Mouse (Mus musculus): ENCODE data around the gene Rtn4rl1.

- TF ChIP-seq CTCF (IDR thresholded peaks at IDR 0.05) (no peak), POLR2A (IDR thresholded peaks at IDR 0.05; ENCODE audit: insufficient read depth, low read depth, low read length) (no peak)
Observed at GRCm38 (mm10) chr11:75263964-75264312, 70.4 kb downstream of the Rtn4rl1 start.

All from heart, adult 2 months (tissue).